Mouse (Mus musculus) A20 (cell line): ENCODE results near the gene Nipa2.

Source experiments
- DNase-seq: peaks from one replicate; pipeline ENCODE4 v3.0.0-alpha.2; 2011; ENCODE audit warnings: low read depth, low spot score

Nipa2 gene

GRCm38 (mm10) chr7:55938341-55938740 lies 23.9 kb downstream of the Nipa2 start:
- no peak for DNase-seq

- DNase-seq, result no peak
Measured at GRCm38 (mm10) chr7:55935025-55935424, 27.3 kb downstream of the Nipa2 start.

GRCm38 (mm10) chr7:55928649-55929048 lies 33.6 kb downstream of the Nipa2 start:
- no peak for DNase-seq

GRCm38 (mm10) chr7:55927262-55927661 lies 35.0 kb downstream of the Nipa2 start:
- no peak for DNase-seq

GRCm38 (mm10) chr7:55918365-55918764 lies 43.9 kb downstream of the Nipa2 start:
- DNase-seq, result peak; percentile 58

GRCm38 (mm10) chr7:55912118-55912517 lies 50.2 kb downstream of the Nipa2 start:
- DNase-seq, result no peak

- DNase-seq, result peak; percentile 48
Measured at GRCm38 (mm10) chr7:55911371-55911770, 50.9 kb downstream of the Nipa2 start.

GRCm38 (mm10) chr7:55910356-55910755 lies 51.9 kb downstream of the Nipa2 start:
- no peak for DNase-seq

- no peak for DNase-seq
Measured at GRCm38 (mm10) chr7:55909519-55909918, 52.8 kb downstream of the Nipa2 start.

GRCm38 (mm10) chr7:55905449-55905848 lies 56.8 kb downstream of the Nipa2 start:
- DNase-seq, result no peak

GRCm38 (mm10) chr7:55903766-55904165 lies 58.5 kb downstream of the Nipa2 start:
- no peak for DNase-seq

- DNase-seq, result no peak
Measured at GRCm38 (mm10) chr7:55891797-55892196, 70.5 kb downstream of the Nipa2 start.

- no peak for DNase-seq
Measured at GRCm38 (mm10) chr7:55890731-55891130, 71.5 kb downstream of the Nipa2 start.

GRCm38 (mm10) chr7:55889996-55890395 lies 72.3 kb downstream of the Nipa2 start:
- no peak for DNase-seq

GRCm38 (mm10) chr7:55888603-55889002 lies 73.7 kb downstream of the Nipa2 start:
- no peak for DNase-seq
